ENCODE assay signal across 9 mouse cellular contexts in the genomic region with DNA sequence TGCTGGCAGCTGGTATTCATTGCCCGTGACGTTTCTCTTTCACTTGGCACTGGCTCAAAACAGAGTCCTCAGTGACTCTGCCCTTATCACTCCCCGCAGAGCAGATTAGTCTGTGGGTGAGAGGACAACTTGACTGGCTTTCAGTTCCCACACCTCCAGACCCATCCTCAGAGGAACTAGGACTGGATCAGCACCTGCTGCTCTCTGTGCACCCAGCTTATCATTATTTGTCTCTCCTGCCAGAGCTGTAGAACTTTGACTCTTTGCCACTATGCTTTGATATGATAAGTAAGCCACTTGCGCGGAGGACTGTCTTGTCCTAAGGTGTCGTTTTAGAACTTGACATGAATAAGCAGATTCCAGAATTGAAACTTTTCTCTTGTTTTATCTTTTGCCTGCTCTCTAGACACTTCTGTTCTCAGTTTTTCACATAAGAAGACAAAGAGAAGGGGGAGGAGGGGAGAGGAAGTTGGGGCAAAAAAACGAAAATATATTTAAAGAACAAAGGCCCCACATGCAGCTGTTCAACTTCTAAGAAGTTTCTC. TPM values are rescaled to one million over a fixed set of nuclear protein-coding genes. Genes with fewer than 3 reads are reported as not detected.
DNase-seq lines count a peak whose midpoint lies in the region; ATAC-seq lines count a peak whose summit lies in the region.
"Had no signal": no experiment of that assay in that cellular context is flagged by ENCODE, and none has a peak within 500 bp of the region (broad histone marks: within the 10 kb centered on the region; RNA-seq: fewer than 3 reads in every experiment).

No protein-coding gene starts in this region.

- H3K9me3 ChIP-seq in intestine, embryonic 16.5 days (ENCODE audit: control insufficient read depth, low read length) = no peaks in the 10 kb centered on the region
- no peaks in the 10 kb centered on the region for H3K9me3 ChIP-seq in limb, embryonic 10.5 days (replicated peaks)
- H3K9me3 ChIP-seq in forebrain, embryonic 12.5 days = no peaks in the 10 kb centered on the region
- H3K9me3 ChIP-seq: embryonic facial prominence, embryonic 12.5 days had no signal

- no peak overlapping the region for H3K9ac ChIP-seq in intestine, embryonic 16.5 days (ENCODE audit: low read depth, low read length)
- H3K9ac ChIP-seq in forebrain, embryonic 12.5 days = no peak overlapping the region
- H3K9ac ChIP-seq: embryonic facial prominence, embryonic 12.5 days had no signal

- H3K27me3 ChIP-seq in intestine, embryonic 16.5 days (replicated peaks; ENCODE audit: control insufficient read depth, insufficient read depth, low read length) = no peaks in the 10 kb centered on the region
- H3K27me3 ChIP-seq in limb, embryonic 10.5 days (ENCODE audit: low read depth, poor library complexity, severe bottlenecking) = no peaks in the 10 kb centered on the region
- no peaks in the 10 kb centered on the region for H3K27me3 ChIP-seq in forebrain, embryonic 12.5 days
- H3K27me3 ChIP-seq: embryonic facial prominence, embryonic 12.5 days had no signal

- ATAC-seq in CD4-positive, CD25-positive, alpha-beta regulatory T cell, adult 4 months = peak; percentile 57
- ATAC-seq in intestine, embryonic 16.5 days = peak; percentile 89
- no peak for ATAC-seq in forebrain, embryonic 12.5 days (ENCODE audit: low FRiP score)

- no peaks in the 10 kb centered on the region for H3K36me3 ChIP-seq in intestine, embryonic 16.5 days (ENCODE audit: control insufficient read depth, insufficient read depth, low read length)
- H3K36me3 ChIP-seq in limb, embryonic 10.5 days = no peaks in the 10 kb centered on the region
- H3K36me3 ChIP-seq in forebrain, embryonic 12.5 days (replicated peaks) = no peaks in the 10 kb centered on the region
- H3K36me3 ChIP-seq: embryonic facial prominence, embryonic 12.5 days had no signal

- peak overlapping the region; percentile 72 for H3K27ac ChIP-seq in intestine, embryonic 16.5 days (ENCODE audit: low read length)
- no peak overlapping the region for H3K27ac ChIP-seq in limb, embryonic 10.5 days
- no peak overlapping the region for H3K27ac ChIP-seq in forebrain, embryonic 12.5 days
- H3K27ac ChIP-seq: embryonic facial prominence, embryonic 12.5 days had no signal

- no peak overlapping the region for H3K4me3 ChIP-seq in intestine, embryonic 16.5 days (ENCODE audit: low read length)
- H3K4me3 ChIP-seq in limb, embryonic 10.5 days = no peak overlapping the region
- no peak overlapping the region for H3K4me3 ChIP-seq in forebrain, embryonic 12.5 days (replicated peaks)
- H3K4me3 ChIP-seq: embryonic facial prominence, embryonic 12.5 days had no signal

- no peak overlapping the region; the same call in 1 of the 2 replicates for H3K4me2 ChIP-seq in intestine, embryonic 16.5 days (ENCODE audit: low read depth, low read length)
- H3K4me2 ChIP-seq in forebrain, embryonic 12.5 days = no peak overlapping the region
- H3K4me2 ChIP-seq: embryonic facial prominence, embryonic 12.5 days had no signal

- 44% methylated on average over 7 of the region's 7 CpGs for WGBS in intestine, embryonic 16.5 days
- WGBS in limb, embryonic 10.5 days = 83% methylated on average over 7 of the region's 7 CpGs
- 88% methylated on average over 7 of the region's 7 CpGs for WGBS in forebrain, embryonic 12.5 days

- H3K4me1 ChIP-seq in intestine, embryonic 16.5 days (ENCODE audit: control insufficient read depth, insufficient read depth, low read length) = peaks cover 31% of the 10 kb centered on the region
- H3K4me1 ChIP-seq in limb, embryonic 10.5 days = peaks cover 8% of the 10 kb centered on the region; the same call in 1 of the 2 replicates
- H3K4me1 ChIP-seq in forebrain, embryonic 12.5 days = no peaks in the 10 kb centered on the region
- H3K4me1 ChIP-seq: embryonic facial prominence, embryonic 12.5 days had no signal

- peak; percentile 33 for DNase-seq in adipocyte (ENCODE audit: low spot score)
- peak; percentile 29 to 31 for DNase-seq in lung, postnatal 4 days
- no peak for DNase-seq in limb, embryonic 10.5 days (ENCODE audit: low spot score)
- DNase-seq in gastrocnemius, postnatal 25 days = no peak
- DNase-seq in right cerebral cortex, adult 18-20 months = no peak

RNA-seq across cellular contexts. Expression of gene Coq2, which starts 30.9 kb away (rescaled TPM):
- polyA plus RNA-seq in CD4-positive, CD25-positive, alpha-beta regulatory T cell, adult 4 months (2017; shearing (Covaris generic)) = 10 to 100 TPM; 12.0 to 12.9 TPM
- 59.3 and 60.2 TPM in 2 replicates for polyA plus RNA-seq in intestine, embryonic 16.5 days (2015; fragmentation: Nextera tagmentation; extraction: Ambion mirVana)
- polyA plus RNA-seq in limb, embryonic 10.5 days (2016; fragmentation: Nextera tagmentation; extraction: Ambion mirVana) = 60.5 and 69.0 TPM in 2 replicates
- 10 to 100 TPM; 58.4 to 61.5 TPM for total RNA-seq in gastrocnemius, postnatal 25 days (2021)
- polyA plus RNA-seq in forebrain, embryonic 12.5 days (2016; fragmentation: Nextera tagmentation; extraction: Ambion mirVana) = 42.3 and 47.3 TPM in 2 replicates

Comparison
In these comparisons a context has a peak if more than half of its experiments do, and no peak if none do; other contexts are left out.
1. DNase-seq: peak in adipocyte (single experiment) and lung, postnatal 4 days (2 of 2); none in limb, embryonic 10.5 days (single experiment), gastrocnemius, postnatal 25 days (single experiment) and right cerebral cortex, adult 18-20 months (single experiment).